ENCODE assay signal across 8 mouse cellular contexts in the genomic region with DNA sequence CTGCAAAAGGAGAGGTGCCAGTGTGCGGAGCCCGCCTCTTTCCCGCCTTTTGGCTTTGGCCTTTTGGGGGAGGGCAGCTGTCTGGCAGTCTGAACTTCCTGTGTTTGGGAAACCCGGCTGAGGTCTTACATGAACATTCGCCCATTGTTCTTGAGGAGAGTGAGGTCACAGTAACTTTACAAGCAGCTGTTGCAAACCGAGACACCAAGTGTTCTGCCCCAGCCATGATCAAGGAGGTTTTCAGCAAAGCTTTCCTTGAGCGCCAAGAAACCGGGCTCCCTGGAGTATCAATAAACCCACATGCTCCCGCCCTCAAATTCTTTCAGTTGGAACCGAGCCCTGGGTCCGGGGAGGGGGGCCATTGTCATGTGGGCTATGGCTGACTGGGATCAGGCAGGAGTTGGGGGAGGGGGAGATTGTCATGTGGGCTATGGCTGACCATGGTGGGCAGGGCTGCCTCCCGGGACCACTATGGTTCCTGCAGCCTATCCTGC. TPM values are rescaled to one million over a fixed set of nuclear protein-coding genes. Genes with fewer than 3 reads are reported as not detected.
DNase-seq lines count a peak whose midpoint lies in the region; ATAC-seq lines count a peak whose summit lies in the region.

No protein-coding gene starts in this region.

- no peaks in the 10 kb centered on the region for H3K9me3 ChIP-seq in forebrain, embryonic 12.5 days
- H3K9me3 ChIP-seq in limb, embryonic 11.5 days (ENCODE audit: control insufficient read depth, low read length): no peaks in the 10 kb centered on the region
- H3K9me3 ChIP-seq in midbrain, embryonic 13.5 days: no peaks in the 10 kb centered on the region

- DNase-seq in 3T3-L1 (ENCODE audit: low read depth, low spot score): peak; percentile 88
- DNase-seq in NIH3T3 (ENCODE audit: low read depth): peak; percentile 93
- peak; percentile 81 to 89 for DNase-seq in heart, postnatal 14 days
- DNase-seq in limb, embryonic 11.5 days (ENCODE audit: low spot score): peak; percentile 87
- DNase-seq in thymus, postnatal 14 days: peak; percentile 44
- no peak for DNase-seq in frontal cortex, postnatal 25 days (ENCODE audit: low spot score in 2 of 2)

- peak overlapping the region; percentile 88 for H3K27ac ChIP-seq in forebrain, embryonic 12.5 days
- peak overlapping the region; percentile 85 for H3K27ac ChIP-seq in limb, embryonic 11.5 days (replicated peaks; ENCODE audit: low read depth, low read length)
- peak overlapping the region; percentile 76 for H3K27ac ChIP-seq in midbrain, embryonic 13.5 days

- H3K36me3 ChIP-seq in forebrain, embryonic 12.5 days (replicated peaks): peaks cover 37% of the 10 kb centered on the region
- peaks cover 10% of the 10 kb centered on the region; the same call in 1 of the 2 replicates for H3K36me3 ChIP-seq in limb, embryonic 11.5 days (ENCODE audit: control insufficient read depth, insufficient read depth, low read length)
- peaks cover 38% of the 10 kb centered on the region for H3K36me3 ChIP-seq in midbrain, embryonic 13.5 days

- H3K27me3 ChIP-seq in forebrain, embryonic 12.5 days: no peaks in the 10 kb centered on the region
- no peaks in the 10 kb centered on the region for H3K27me3 ChIP-seq in limb, embryonic 11.5 days (ENCODE audit: control insufficient read depth, insufficient read depth, low read length)
- no peaks in the 10 kb centered on the region for H3K27me3 ChIP-seq in midbrain, embryonic 13.5 days

- ATAC-seq in forebrain, embryonic 12.5 days (ENCODE audit: low FRiP score): peak; percentile 68; the same call in 1 of the 2 replicates
- peak; percentile 81 for ATAC-seq in limb, embryonic 11.5 days (ENCODE audit: insufficient number of reproducible peaks, low FRiP score, low TSS enrichment, low read depth)
- ATAC-seq in midbrain, embryonic 13.5 days: peak; percentile 71

- peak overlapping the region; percentile 36; the same call in 1 of the 2 replicates for H3K9ac ChIP-seq in forebrain, embryonic 12.5 days
- no peak overlapping the region for H3K9ac ChIP-seq in limb, embryonic 11.5 days (ENCODE audit: low read length)
- H3K9ac ChIP-seq in midbrain, embryonic 13.5 days (replicated peaks): no peak overlapping the region

- peak overlapping the region; percentile 39 for H3K4me2 ChIP-seq in forebrain, embryonic 12.5 days
- H3K4me2 ChIP-seq in limb, embryonic 11.5 days (ENCODE audit: low read depth, severe bottlenecking): no peak overlapping the region; the same call in 1 of the 2 replicates
- peak overlapping the region; percentile 30 for H3K4me2 ChIP-seq in midbrain, embryonic 13.5 days (replicated peaks)

- 3% methylated on average over 12 of the region's 12 CpGs for whole genome bisulfite sequencing in forebrain, embryonic 12.5 days
- WGBS in limb, embryonic 11.5 days: 11% methylated on average over 12 of the region's 12 CpGs
- 3% methylated on average over 12 of the region's 12 CpGs for WGBS in midbrain, embryonic 13.5 days

- intact Hi-C loops in heart, postnatal 14 days (cut with DNase I): loop anchor here (5.0 kb wide), 1 partner anchor 37 kb away; a partner anchor contains a TSS

- H3K4me1 ChIP-seq in forebrain, embryonic 12.5 days: peaks cover 12% of the 10 kb centered on the region
- H3K4me1 ChIP-seq in limb, embryonic 11.5 days (ENCODE audit: control insufficient read depth, insufficient read depth, low read length): peaks cover 9% of the 10 kb centered on the region; the same call in 1 of the 2 replicates
- peaks cover 10% of the 10 kb centered on the region for H3K4me1 ChIP-seq in midbrain, embryonic 13.5 days (replicated peaks)

- no peak overlapping the region for H3K4me3 ChIP-seq in forebrain, embryonic 12.5 days (replicated peaks)
- no peak overlapping the region for H3K4me3 ChIP-seq in limb, embryonic 11.5 days (ENCODE audit: low read depth, low read length)
- no peak overlapping the region for H3K4me3 ChIP-seq in midbrain, embryonic 13.5 days (replicated peaks)

RNA-seq across cellular contexts. Expression of a gene that starts 27.9 kb away (rescaled TPM):
- polyA plus RNA-seq in forebrain, embryonic 12.5 days (2016; fragmentation: Nextera tagmentation; extraction: Ambion mirVana): 252 and 256 TPM in 2 replicates
- 100 to 1,000 TPM; 216 to 219 TPM for total RNA-seq in heart, postnatal 14 days (2021)
- 225 and 238 TPM in 2 replicates for polyA plus RNA-seq in limb, embryonic 11.5 days (2014; fragmentation: Nextera tagmentation; extraction: Ambion mirVana)
- polyA plus RNA-seq in midbrain, embryonic 13.5 days (2015; fragmentation: Nextera tagmentation; extraction: Ambion mirVana): 228 and 244 TPM in 2 replicates

RNA-seq across cellular contexts. Expression of a gene that starts 37.0 kb away (rescaled TPM):
- 11.8 and 12.0 TPM in 2 replicates for polyA plus RNA-seq in forebrain, embryonic 12.5 days (2016; fragmentation: Nextera tagmentation; extraction: Ambion mirVana)
- 10 to 100 TPM; 11.2 to 13.6 TPM for total RNA-seq in heart, postnatal 14 days (2021)
- polyA plus RNA-seq in limb, embryonic 11.5 days (2014; fragmentation: Nextera tagmentation; extraction: Ambion mirVana): 14.2 and 15.6 TPM in 2 replicates
- 12.2 and 15.6 TPM in 2 replicates for polyA plus RNA-seq in midbrain, embryonic 13.5 days (2015; fragmentation: Nextera tagmentation; extraction: Ambion mirVana)

RNA-seq across cellular contexts. Expression of a gene that starts 50.3 kb away (rescaled TPM):
- 12.1 and 14.1 TPM in 2 replicates for polyA plus RNA-seq in forebrain, embryonic 12.5 days (2016; fragmentation: Nextera tagmentation; extraction: Ambion mirVana)
- 10 to 100 TPM; 29.4 to 29.7 TPM for total RNA-seq in heart, postnatal 14 days (2021)
- polyA plus RNA-seq in limb, embryonic 11.5 days (2014; fragmentation: Nextera tagmentation; extraction: Ambion mirVana): 26.8 and 31.7 TPM in 2 replicates
- 8.5 and 8.7 TPM in 2 replicates for polyA plus RNA-seq in midbrain, embryonic 13.5 days (2015; fragmentation: Nextera tagmentation; extraction: Ambion mirVana)

RNA-seq across cellular contexts. Expression of a gene that starts 54.0 kb away (rescaled TPM):
- 21.5 and 25.0 TPM in 2 replicates for polyA plus RNA-seq in forebrain, embryonic 12.5 days (2016; fragmentation: Nextera tagmentation; extraction: Ambion mirVana)
- total RNA-seq in heart, postnatal 14 days (2021): 1 to 10 TPM; 3.9 to 4.9 TPM
- 17.8 and 20.2 TPM in 2 replicates for polyA plus RNA-seq in limb, embryonic 11.5 days (2014; fragmentation: Nextera tagmentation; extraction: Ambion mirVana)
- polyA plus RNA-seq in midbrain, embryonic 13.5 days (2015; fragmentation: Nextera tagmentation; extraction: Ambion mirVana): 26.5 and 26.9 TPM in 2 replicates

Comparison
In these comparisons a context has a peak if more than half of its experiments do, and no peak if none do; other contexts are left out.
1. DNase-seq: peak in 3T3-L1 (single experiment), NIH3T3 (single experiment), heart, postnatal 14 days (2 of 2), limb, embryonic 11.5 days (single experiment) and thymus, postnatal 14 days (single experiment); none in frontal cortex, postnatal 25 days (0 of 2).
2. Peak in every context shown above with its lines, with median percentiles within 50 percentile points of each other: ATAC-seq and H3K27ac ChIP-seq.